In the genomic region with DNA sequence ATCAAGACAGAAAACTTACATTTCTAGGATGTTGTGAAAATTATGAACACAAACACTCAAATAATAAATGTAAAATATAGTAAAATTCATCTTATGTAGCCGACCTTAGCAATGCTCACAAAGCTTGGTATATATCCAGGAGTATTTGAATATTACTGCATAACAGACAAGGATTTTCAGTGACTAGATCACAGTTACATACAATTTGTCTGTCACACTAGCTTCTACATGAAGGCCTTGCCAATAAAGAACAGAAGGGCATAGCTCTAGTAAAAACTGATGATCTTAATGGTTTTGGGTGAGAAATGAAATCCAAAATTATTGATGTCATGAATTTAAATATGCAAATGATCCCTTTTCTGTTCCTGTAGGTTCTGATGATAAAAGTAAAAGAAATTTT, we compare ENCODE assay signal across 26 mouse cellular contexts.
"Had no signal": no experiment of that assay in that cellular context is flagged by ENCODE, and none has a peak within 500 bp of the region (broad histone marks: within the 10 kb centered on the region; RNA-seq: fewer than 3 reads in every experiment).

No protein-coding gene starts in this region.

- H3K9me3 ChIP-seq: heart, embryonic 10.5 days; heart, embryonic 12.5 days; hindbrain, embryonic 10.5 days; hindbrain, embryonic 12.5 days; intestine, embryonic 15.5 days; limb, embryonic 13.5 days; limb, embryonic 15.5 days; liver, embryonic 12.5 days had no signal

- H3K4me1 ChIP-seq: heart, embryonic 10.5 days; heart, embryonic 12.5 days; hindbrain, embryonic 10.5 days; hindbrain, embryonic 12.5 days; intestine, embryonic 15.5 days; limb, embryonic 13.5 days; limb, embryonic 15.5 days; liver, embryonic 12.5 days had no signal

- H3K4me2 ChIP-seq: heart, embryonic 12.5 days; hindbrain, embryonic 12.5 days; hindbrain, embryonic 14.5 days; intestine, embryonic 15.5 days; limb, embryonic 13.5 days; limb, embryonic 15.5 days; liver, embryonic 12.5 days had no signal

- H3K4me3 ChIP-seq: gastrocnemius, adult 2 months; heart, embryonic 10.5 days; heart, embryonic 12.5 days; hindbrain, embryonic 10.5 days; hindbrain, embryonic 12.5 days; intestine, embryonic 15.5 days; layer of hippocampus, adult 2 months; limb, embryonic 13.5 days; limb, embryonic 15.5 days; liver, embryonic 12.5 days had no signal

- H3K27ac ChIP-seq: gastrocnemius, adult 2 months; heart, embryonic 10.5 days; hindbrain, embryonic 10.5 days; hindbrain, embryonic 12.5 days; hindbrain, embryonic 14.5 days; intestine, embryonic 15.5 days; layer of hippocampus, adult 2 months; limb, embryonic 13.5 days; limb, embryonic 15.5 days; liver, embryonic 12.5 days; liver, embryonic 14.5 days had no signal

- DNase-seq: gastrocnemius, adult 2 months; gastrocnemius, postnatal 10 days; gastrocnemius, postnatal 25 days; heart, adult 18-20 months; heart, postnatal 10 days; heart, postnatal 4 days; kidney, adult 18-20 months; kidney, adult 8-10 months; kidney, postnatal 10 days; kidney, postnatal 25 days; kidney, postnatal 4 days; left cerebral cortex, postnatal 4 days had no signal

- H3K27me3 ChIP-seq: heart, embryonic 12.5 days; hindbrain, embryonic 12.5 days; intestine, embryonic 15.5 days; limb, embryonic 13.5 days; limb, embryonic 15.5 days; liver, embryonic 12.5 days had no signal

- H3K9ac ChIP-seq: heart, embryonic 12.5 days; hindbrain, embryonic 12.5 days; hindbrain, embryonic 14.5 days; intestine, embryonic 15.5 days; limb, embryonic 13.5 days; limb, embryonic 15.5 days; liver, embryonic 12.5 days; liver, embryonic 14.5 days had no signal

- H3K36me3 ChIP-seq: heart, embryonic 10.5 days; heart, embryonic 12.5 days; hindbrain, embryonic 10.5 days; hindbrain, embryonic 12.5 days; intestine, embryonic 15.5 days; limb, embryonic 13.5 days; limb, embryonic 15.5 days; liver, embryonic 12.5 days had no signal

- ATAC-seq: hindbrain, embryonic 16.5 days; inflammation-experienced regulatory T-cells, adult 6 months; intestine, embryonic 15.5 days; intestine, postnatal 0 days; liver, embryonic 12.5 days had no signal
